Mouse (Mus musculus): ENCODE data around the gene Gm13695. TPM values are rescaled to one million over a fixed set of nuclear protein-coding genes. Genes with fewer than 3 reads are reported as not detected.
"Not testable (repeated sequence)": the region's sequence is repeated elsewhere in the genome, so short reads cannot be mapped to it uniquely, and the experiment has no call there.

Gene Gm13695
- polyA plus RNA-seq, 1 experiment = not detected

- no peak for DNase-seq
- TF ChIP-seq CTCF (IDR thresholded peaks at IDR 0.05; ENCODE audit: insufficient read depth, low read length) = no peak
- TF ChIP-seq POLR2A (IDR thresholded peaks at IDR 0.05; ENCODE audit: borderline replicate concordance, extremely low read depth, low read depth, low read length) = no peak
- Histone ChIP-seq H3K4me1 (ENCODE audit: control insufficient read depth, insufficient read depth, low read length) (no peaks in the 10 kb centered on the region), H3K4me3 (replicated peaks; ENCODE audit: extremely low read depth, low read depth, low read length) (no peak overlapping the region)
- WGBS = 39% methylated on average over 1 of the region's 1 CpGs
Measured at GRCm38 (mm10) chr2:84008913-84009312, 41.8 kb downstream of the Gm13695 start.

GRCm38 (mm10) chr2:84009818-84010217, 42.7 kb downstream of the Gm13695 start:
- TF ChIP-seq POLR2A (IDR thresholded peaks at IDR 0.05; ENCODE audit: borderline replicate concordance, extremely low read depth, low read depth, low read length) (no peak), CTCF (IDR thresholded peaks at IDR 0.05; ENCODE audit: insufficient read depth, low read length) (no peak)
- Histone ChIP-seq H3K4me1 (ENCODE audit: control insufficient read depth, insufficient read depth, low read length) (no peaks in the 10 kb centered on the region), H3K4me3 (replicated peaks; ENCODE audit: extremely low read depth, low read depth, low read length) (no peak overlapping the region)
- WGBS = 43% methylated on average over 3 of the region's 3 CpGs
- DNase-seq = no peak

GRCm38 (mm10) chr2:84014572-84014971, 47.5 kb downstream of the Gm13695 start:
- WGBS = 43% methylated on average over 6 of the region's 6 CpGs
- no peak for TF ChIP-seq CTCF (IDR thresholded peaks at IDR 0.05; ENCODE audit: insufficient read depth, low read length)
- no peak for TF ChIP-seq POLR2A (IDR thresholded peaks at IDR 0.05; ENCODE audit: borderline replicate concordance, extremely low read depth, low read depth, low read length)
- DNase-seq = no peak
- Histone ChIP-seq H3K4me1 (ENCODE audit: control insufficient read depth, insufficient read depth, low read length) (peaks cover 8% of the 10 kb centered on the region), H3K4me3 (replicated peaks; ENCODE audit: extremely low read depth, low read depth, low read length) (no peak overlapping the region)

- H3K4me3 ChIP-seq (replicated peaks; ENCODE audit: extremely low read depth, low read depth, low read length); DNase-seq; H3K4me1 ChIP-seq (ENCODE audit: control insufficient read depth, insufficient read depth, low read length): not testable (repeated sequence)
- WGBS = 71% methylated on average over 5 of the region's 5 CpGs
Measured at GRCm38 (mm10) chr2:84016291-84016690, 49.2 kb downstream of the Gm13695 start.

GRCm38 (mm10) chr2:84018330-84018729, 51.2 kb downstream of the Gm13695 start:
- Histone ChIP-seq H3K4me3 (replicated peaks; ENCODE audit: extremely low read depth, low read depth, low read length) (no peak overlapping the region), H3K4me1 (ENCODE audit: control insufficient read depth, insufficient read depth, low read length) (peaks cover 9% of the 10 kb centered on the region)
- WGBS = 41% methylated on average over 3 of the region's 3 CpGs
- DNase-seq = no peak
- TF ChIP-seq CTCF (IDR thresholded peaks at IDR 0.05; ENCODE audit: insufficient read depth, low read length) = no peak
- TF ChIP-seq POLR2A (IDR thresholded peaks at IDR 0.05; ENCODE audit: borderline replicate concordance, extremely low read depth, low read depth, low read length) = no peak

Other genes with a start within 250 kb of the Gm13695 start
- 37.6 and 78.5 TPM in 2 replicates for gene Itgav, start 242.9 kb upstream of the Gm13695 start, polyA plus RNA-seq (2012; rRNA removed)
- 0.18 and 0.41 TPM in 2 replicates for gene Fam171b, start 154.7 kb upstream of the Gm13695 start, polyA plus RNA-seq (2012; rRNA removed)
- gene Zswim2, start 26.1 kb upstream of the Gm13695 start, polyA plus RNA-seq (2012; rRNA removed) = not detected in 2 replicates
- not detected in 2 replicates for gene Gm13698, start 11.6 kb upstream of the Gm13695 start, polyA plus RNA-seq (2012; rRNA removed)
- not detected in 2 replicates for gene Gm13693, start 5.8 kb upstream of the Gm13695 start, polyA plus RNA-seq (2012; rRNA removed)
- not detected in 2 replicates for gene Gm13696, start 5.8 kb downstream of the Gm13695 start, polyA plus RNA-seq (2012; rRNA removed)
- not detected in 2 replicates for gene Gm13694, start 11.6 kb downstream of the Gm13695 start, polyA plus RNA-seq (2012; rRNA removed)
- gene Gm13697, start 17.4 kb downstream of the Gm13695 start, polyA plus RNA-seq (2012; rRNA removed) = not detected in 2 replicates
- not detected in 2 replicates for gene Gm13691, start 23.2 kb downstream of the Gm13695 start, polyA plus RNA-seq (2012; rRNA removed)